Mouse (Mus musculus): ENCODE measurements around the gene Glb1. TPM values are rescaled to one million over a fixed set of nuclear protein-coding genes. Genes with fewer than 3 reads are reported as not detected.
A peak's percentile ranks its signal among the peaks of the same experiment; 100 is the strongest.
"Not testable (repeated sequence)": the region's sequence is repeated elsewhere in the genome, so short reads cannot be mapped to it uniquely, and the experiment has no call there.

Glb1 gene
- 22.0 and 22.8 TPM in 2 replicates for polyA plus RNA-seq (2016; fragmentation: Nextera tagmentation; extraction: Ambion mirVana)

GRCm38 (mm10) chr9:114400949-114401684, at the start of gene Glb1, which contains the start of gene Tmppe:
Gene Glb1, plus strand, starts transcription at chr9:114401076.
Gene Tmppe, plus strand, starts transcription at chr9:114401105.
- H3K9me3 ChIP-seq = peaks cover 13% of the 10 kb centered on the region; the same call in 1 of the 2 replicates
- H3K36me3 ChIP-seq (replicated peaks) = peaks cover 24% of the 10 kb centered on the region
- no peaks in the 10 kb centered on the region for H3K27me3 ChIP-seq (replicated peaks; ENCODE audit: low read depth, poor library complexity, severe bottlenecking)
- DNase-seq (ENCODE audit: low spot score) = peak; percentile 96
- peaks cover 15% of the 10 kb centered on the region for H3K4me1 ChIP-seq
- peak within 1 kb of the TSS; percentile 88 for H3K27ac ChIP-seq (replicated peaks)
- H3K4me3 ChIP-seq = peak within 1 kb of the TSS; percentile 77
- WGBS = under 1% methylated on average over 73 of the region's 73 CpGs

- Histone ChIP-seq H3K4me1 (peaks cover 9% of the 10 kb centered on the region), H3K27ac (replicated peaks) (peak overlapping the region; percentile 77), H3K27me3 (replicated peaks; ENCODE audit: low read depth, poor library complexity, severe bottlenecking) (peaks cover 36% of the 10 kb centered on the region), H3K9me3 (no peaks in the 10 kb centered on the region), H3K4me3 (peak overlapping the region; percentile 63), H3K36me3 (replicated peaks) (no peaks in the 10 kb centered on the region)
- 2% methylated on average over 48 of the region's 48 CpGs for WGBS
- DNase-seq (ENCODE audit: low spot score) = peak; percentile 81
Measured at GRCm38 (mm10) chr9:114367783-114368470, 32.9 kb upstream of the Glb1 start.

- Histone ChIP-seq H3K36me3 (replicated peaks) (no peaks in the 10 kb centered on the region; the same call in 1 of the 2 replicates), H3K27me3 (replicated peaks; ENCODE audit: low read depth, poor library complexity, severe bottlenecking) (peaks cover 36% of the 10 kb centered on the region), H3K4me3 (peak overlapping the region; percentile 63), H3K9me3 (no peaks in the 10 kb centered on the region), H3K27ac (replicated peaks) (peak overlapping the region; percentile 77), H3K4me1 (peaks cover 9% of the 10 kb centered on the region)
- 16% methylated on average over 12 of the region's 12 CpGs for WGBS
- DNase-seq (ENCODE audit: low spot score) = no peak
Measured at GRCm38 (mm10) chr9:114368471-114368858, 32.4 kb upstream of the Glb1 start.

GRCm38 (mm10) chr9:114369389-114369788, 31.5 kb upstream of the Glb1 start:
- not testable (repeated sequence) for H3K36me3 ChIP-seq (replicated peaks); H3K27ac ChIP-seq (replicated peaks); DNase-seq (ENCODE audit: low spot score); H3K4me1 ChIP-seq; H3K9me3 ChIP-seq; H3K4me3 ChIP-seq
- WGBS = 61% methylated on average over 5 of the region's 5 CpGs
- peaks cover 36% of the 10 kb centered on the region for H3K27me3 ChIP-seq (replicated peaks; ENCODE audit: low read depth, poor library complexity, severe bottlenecking)

GRCm38 (mm10) chr9:114371717-114372116, 29.2 kb upstream of the Glb1 start:
- Histone ChIP-seq H3K36me3 (replicated peaks) (peaks cover 25% of the 10 kb centered on the region), H3K27me3 (replicated peaks; ENCODE audit: low read depth, poor library complexity, severe bottlenecking) (peaks cover 29% of the 10 kb centered on the region)
- not testable (repeated sequence) for H3K4me3 ChIP-seq; DNase-seq (ENCODE audit: low spot score); H3K4me1 ChIP-seq; H3K9me3 ChIP-seq; H3K27ac ChIP-seq (replicated peaks)
- 29% methylated on average over 5 of the region's 5 CpGs for WGBS

- Histone ChIP-seq H3K4me3 (no peak overlapping the region), H3K27me3 (replicated peaks; ENCODE audit: low read depth, poor library complexity, severe bottlenecking) (no peaks in the 10 kb centered on the region), H3K4me1 (no peaks in the 10 kb centered on the region), H3K27ac (replicated peaks) (no peak overlapping the region), H3K9me3 (no peaks in the 10 kb centered on the region), H3K36me3 (replicated peaks) (peaks cover 51% of the 10 kb centered on the region)
- DNase-seq (ENCODE audit: low spot score) = no peak
- WGBS = 90% methylated on average over 10 of the region's 10 CpGs
Measured at GRCm38 (mm10) chr9:114375276-114375962, 25.5 kb upstream of the Glb1 start.

GRCm38 (mm10) chr9:114377168-114377567, 23.7 kb upstream of the Glb1 start:
- Histone ChIP-seq H3K9me3 (no peaks in the 10 kb centered on the region), H3K27me3 (replicated peaks; ENCODE audit: low read depth, poor library complexity, severe bottlenecking) (no peaks in the 10 kb centered on the region), H3K4me3 (no peak overlapping the region), H3K36me3 (replicated peaks) (peaks cover 51% of the 10 kb centered on the region), H3K4me1 (no peaks in the 10 kb centered on the region), H3K27ac (replicated peaks) (no peak overlapping the region)
- WGBS = 97% methylated on average over 10 of the region's 10 CpGs
- no peak for DNase-seq (ENCODE audit: low spot score)

GRCm38 (mm10) chr9:114379871-114380270, 21.0 kb upstream of the Glb1 start:
- WGBS = 83% methylated on average over 12 of the region's 12 CpGs
- no peak for DNase-seq (ENCODE audit: low spot score)
- H3K4me3 ChIP-seq = no peak overlapping the region
- peaks cover 60% of the 10 kb centered on the region for H3K36me3 ChIP-seq (replicated peaks)
- no peaks in the 10 kb centered on the region for H3K4me1 ChIP-seq
- H3K9me3 ChIP-seq = no peaks in the 10 kb centered on the region
- no peaks in the 10 kb centered on the region for H3K27me3 ChIP-seq (replicated peaks; ENCODE audit: low read depth, poor library complexity, severe bottlenecking)
- H3K27ac ChIP-seq (replicated peaks) = no peak overlapping the region

GRCm38 (mm10) chr9:114380881-114381733, 19.8 kb upstream of the Glb1 start:
- H3K4me3 ChIP-seq = no peak overlapping the region
- H3K27me3 ChIP-seq (replicated peaks; ENCODE audit: low read depth, poor library complexity, severe bottlenecking) = no peaks in the 10 kb centered on the region
- H3K36me3 ChIP-seq (replicated peaks) = peaks cover 62% of the 10 kb centered on the region
- H3K9me3 ChIP-seq = no peaks in the 10 kb centered on the region
- no peak overlapping the region for H3K27ac ChIP-seq (replicated peaks)
- DNase-seq (ENCODE audit: low spot score) = peak; percentile 46
- no peaks in the 10 kb centered on the region for H3K4me1 ChIP-seq
- 69% methylated on average over 17 of the region's 17 CpGs for WGBS

- Histone ChIP-seq H3K27me3 (replicated peaks; ENCODE audit: low read depth, poor library complexity, severe bottlenecking) (no peaks in the 10 kb centered on the region), H3K27ac (replicated peaks) (no peak overlapping the region), H3K9me3 (no peaks in the 10 kb centered on the region), H3K4me1 (peaks cover 3% of the 10 kb centered on the region), H3K36me3 (replicated peaks) (peaks cover 44% of the 10 kb centered on the region), H3K4me3 (no peak overlapping the region)
- DNase-seq (ENCODE audit: low spot score) = no peak
- WGBS = 88% methylated on average over 17 of the region's 17 CpGs
Measured at GRCm38 (mm10) chr9:114382936-114383710, 17.8 kb upstream of the Glb1 start.

GRCm38 (mm10) chr9:114384691-114385090, 16.2 kb upstream of the Glb1 start:
- no peaks in the 10 kb centered on the region for H3K9me3 ChIP-seq
- 89% methylated on average over 24 of the region's 24 CpGs for WGBS
- H3K4me3 ChIP-seq = no peak overlapping the region
- no peak for DNase-seq (ENCODE audit: low spot score)
- H3K36me3 ChIP-seq (replicated peaks) = peaks cover 35% of the 10 kb centered on the region
- no peaks in the 10 kb centered on the region for H3K27me3 ChIP-seq (replicated peaks; ENCODE audit: low read depth, poor library complexity, severe bottlenecking)
- H3K27ac ChIP-seq (replicated peaks) = no peak overlapping the region
- peaks cover 17% of the 10 kb centered on the region for H3K4me1 ChIP-seq
